Mouse (Mus musculus) macrophage (primary cell): Measurements from ENCODE around the gene Stk25. TPM values are rescaled to one million over a fixed set of nuclear protein-coding genes. Genes with fewer than 3 reads are reported as not detected.

Experiments used
- H3K27ac ChIP-seq: fragments of 350-480 bp; formaldehyde crosslinking; 2 replicates; pipeline ENCODE4 v1.9.0; 2021
- H3K36me3 ChIP-seq: fragments of 350-480 bp; formaldehyde crosslinking; 2 replicates; pipeline ENCODE4 v1.9.0; 2021; ENCODE audit errors: inconsistent target
- H3K4me3 ChIP-seq: fragments of 350-480 bp; formaldehyde crosslinking; 2 replicates; pipeline ENCODE4 v1.9.0; 2021; ENCODE audit errors: inconsistent target
- H3K79me2 ChIP-seq: fragments of 350-480 bp; formaldehyde crosslinking; 2 replicates; pipeline ENCODE4 v1.9.0; 2021; ENCODE audit errors: inconsistent target
- WGBS: methylation state at CpG from one replicate; pipeline ENCODE4 v1.1.7; 2026; ENCODE audit warnings: inconsistent platforms; ENCODE audit not compliant: missing documents; 5-methylcytosine and 5-hydroxymethylcytosine counted together
- polyA plus RNA-seq: library from polyadenylated mRNA; stranded (reverse); fragments of 250-400 nt; gene quantifications from 3 replicates; pipeline ENCODE4 v1.2.4, GENCODE M21; 2018; ENCODE audit warnings: inconsistent platforms

Gene Stk25
- polyA plus RNA-seq, 1 experiment from 2014 or later = 31.3 TPM

GRCm38 (mm10) chr1:93607090-93608083 lies 51.1 kb downstream of the Stk25 start:
- Histone ChIP-seq H3K79me2 (no peaks in the 10 kb centered on the region), H3K4me3 (no peak overlapping the region), H3K27ac (no peak overlapping the region), H3K36me3 (no peaks in the 10 kb centered on the region)
- WGBS = 92% methylated on average over 14 of the region's 14 CpGs

- Histone ChIP-seq H3K79me2 (no peaks in the 10 kb centered on the region), H3K27ac (no peak overlapping the region), H3K4me3 (no peak overlapping the region), H3K36me3 (no peaks in the 10 kb centered on the region)
- WGBS = 97% methylated on average over 12 of the region's 12 CpGs
Measured at GRCm38 (mm10) chr1:93603921-93604320, 54.5 kb downstream of the Stk25 start.

DNA sequence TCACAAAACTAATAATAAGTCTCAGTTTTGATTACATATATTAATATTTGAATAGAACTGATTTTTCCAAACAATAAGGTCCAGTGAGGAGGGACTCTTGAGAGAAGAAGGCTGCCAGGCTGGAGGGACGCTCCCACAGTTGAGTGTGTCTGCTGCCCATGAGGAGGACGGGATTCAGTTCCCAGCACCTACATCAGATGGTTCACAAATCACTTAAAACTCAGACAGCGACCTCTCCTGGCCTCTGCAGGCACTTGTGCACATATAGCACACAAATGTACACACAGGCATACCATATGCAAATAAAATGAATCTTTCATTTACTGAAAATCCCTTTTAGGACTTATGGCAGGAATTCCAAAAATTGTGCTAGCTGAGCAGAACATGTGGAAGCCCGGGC lies 55.5 kb downstream of the Stk25 start:
- Histone ChIP-seq H3K36me3 (no peaks in the 10 kb centered on the region), H3K79me2 (no peaks in the 10 kb centered on the region), H3K27ac (no peak overlapping the region), H3K4me3 (no peak overlapping the region)
- 73% methylated on average over 4 of the region's 4 CpGs for WGBS

GRCm38 (mm10) chr1:93595916-93596315 lies 62.5 kb downstream of the Stk25 start:
- Histone ChIP-seq H3K4me3 (no peak overlapping the region), H3K36me3 (no peaks in the 10 kb centered on the region), H3K79me2 (no peaks in the 10 kb centered on the region), H3K27ac (no peak overlapping the region)
- 91% methylated on average over 6 of the region's 6 CpGs for WGBS

- H3K36me3 ChIP-seq = no peaks in the 10 kb centered on the region
- no peak overlapping the region for H3K27ac ChIP-seq
- H3K79me2 ChIP-seq = no peaks in the 10 kb centered on the region
- no peak overlapping the region for H3K4me3 ChIP-seq
Measured at GRCm38 (mm10) chr1:93593960-93594359, 64.5 kb downstream of the Stk25 start.

GRCm38 (mm10) chr1:93588346-93588745 lies 70.1 kb downstream of the Stk25 start:
- 81% methylated on average over 3 of the region's 3 CpGs for WGBS
- Histone ChIP-seq H3K27ac (no peak overlapping the region), H3K36me3 (no peaks in the 10 kb centered on the region), H3K4me3 (no peak overlapping the region), H3K79me2 (no peaks in the 10 kb centered on the region)

DNA sequence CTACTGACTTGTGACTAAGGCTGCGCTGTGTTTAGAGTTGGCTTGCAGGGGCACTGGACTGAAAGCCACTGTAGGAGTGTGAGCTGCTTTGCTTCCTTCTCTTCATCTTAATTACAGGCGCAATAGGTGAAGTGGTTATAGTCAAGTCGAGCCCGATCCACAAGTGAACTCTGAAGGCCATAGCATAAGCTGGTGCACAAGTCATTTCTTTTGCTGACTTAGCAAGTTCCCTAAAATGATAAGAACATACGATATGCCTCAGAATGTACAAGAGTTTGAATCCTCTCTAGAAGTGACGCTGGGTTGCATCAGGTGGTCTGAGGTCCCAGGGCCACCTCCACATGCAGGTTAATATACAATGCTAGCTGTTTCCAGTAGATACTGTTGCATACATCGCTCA lies 76.9 kb downstream of the Stk25 start:
- no peaks in the 10 kb centered on the region for H3K36me3 ChIP-seq

GRCm38 (mm10) chr1:93577861-93578260 lies 80.6 kb downstream of the Stk25 start:
- no peaks in the 10 kb centered on the region for H3K79me2 ChIP-seq
- H3K36me3 ChIP-seq = no peaks in the 10 kb centered on the region
- H3K4me3 ChIP-seq = no peak overlapping the region
- no peak overlapping the region for H3K27ac ChIP-seq
- 100% methylated on average over 4 of the region's 4 CpGs for WGBS

More for the DNA sequence above, 76.9 kb downstream of the Stk25 start:
- 96% methylated on average over 7 of the region's 7 CpGs for WGBS
- Histone ChIP-seq H3K27ac (no peak overlapping the region), H3K4me3 (no peak overlapping the region), H3K79me2 (no peaks in the 10 kb centered on the region)

DNA sequence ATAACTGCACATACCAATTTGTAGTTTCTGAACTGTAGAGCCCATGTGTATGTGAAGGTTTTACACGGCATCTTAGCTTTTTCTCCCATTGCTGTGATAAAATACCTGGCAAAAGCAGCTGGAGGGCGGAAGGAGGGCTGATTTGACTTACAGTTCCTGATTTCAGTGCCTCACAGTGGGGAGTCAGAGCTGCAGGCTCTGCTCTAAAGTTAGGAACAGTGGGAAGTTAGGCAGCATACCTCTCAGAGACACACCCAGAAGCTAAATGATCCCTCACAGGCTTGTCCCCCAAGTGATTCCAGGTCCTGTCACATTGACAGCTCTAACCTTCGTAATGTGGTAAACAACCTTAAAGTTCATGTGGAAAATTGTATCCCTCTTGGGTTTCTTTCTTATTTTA lies 81.4 kb downstream of the Stk25 start:
- Histone ChIP-seq H3K79me2 (no peaks in the 10 kb centered on the region), H3K4me3 (no peak overlapping the region), H3K27ac (no peak overlapping the region), H3K36me3 (no peaks in the 10 kb centered on the region)
- WGBS = 90% methylated on average over 3 of the region's 3 CpGs

Other genes starting within 250 kb of the Stk25 start
- gene Hdlbp, start 179.8 kb downstream of the Stk25 start, polyA plus RNA-seq = 89.3 to 145 TPM (median 94.5 TPM) in 3 replicates
- gene Farp2, start 146.6 kb downstream of the Stk25 start, polyA plus RNA-seq = 0.95 to 4.0 TPM (median 1.7 TPM) in 3 replicates
- gene Bok, start 27.0 kb upstream of the Stk25 start, polyA plus RNA-seq = not detected in 3 replicates
- 35.6 to 47.4 TPM (median 36.8 TPM) in 3 replicates for gene Atg4b, start 92.8 kb upstream of the Stk25 start, polyA plus RNA-seq
- gene Thap4, start 96.2 kb upstream of the Stk25 start, polyA plus RNA-seq = 19.4 to 27.1 TPM (median 20.8 TPM) in 3 replicates
- 11.9 to 58.0 TPM (median 15.6 TPM) in 3 replicates for gene Dtymk, start 143.3 kb upstream of the Stk25 start, polyA plus RNA-seq
- gene Ing5, start 145.3 kb upstream of the Stk25 start, polyA plus RNA-seq = 5.8 to 10.8 TPM (median 6.5 TPM) in 3 replicates
- gene D2hgdh, start 166.2 kb upstream of the Stk25 start, polyA plus RNA-seq = 8.4 to 9.9 TPM (median 9.6 TPM) in 3 replicates
- gene Gal3st2, start 202.6 kb upstream of the Stk25 start, polyA plus RNA-seq = 0.06 TPM in 1 of 3 replicates, not detected in the others